In the genomic region with DNA sequence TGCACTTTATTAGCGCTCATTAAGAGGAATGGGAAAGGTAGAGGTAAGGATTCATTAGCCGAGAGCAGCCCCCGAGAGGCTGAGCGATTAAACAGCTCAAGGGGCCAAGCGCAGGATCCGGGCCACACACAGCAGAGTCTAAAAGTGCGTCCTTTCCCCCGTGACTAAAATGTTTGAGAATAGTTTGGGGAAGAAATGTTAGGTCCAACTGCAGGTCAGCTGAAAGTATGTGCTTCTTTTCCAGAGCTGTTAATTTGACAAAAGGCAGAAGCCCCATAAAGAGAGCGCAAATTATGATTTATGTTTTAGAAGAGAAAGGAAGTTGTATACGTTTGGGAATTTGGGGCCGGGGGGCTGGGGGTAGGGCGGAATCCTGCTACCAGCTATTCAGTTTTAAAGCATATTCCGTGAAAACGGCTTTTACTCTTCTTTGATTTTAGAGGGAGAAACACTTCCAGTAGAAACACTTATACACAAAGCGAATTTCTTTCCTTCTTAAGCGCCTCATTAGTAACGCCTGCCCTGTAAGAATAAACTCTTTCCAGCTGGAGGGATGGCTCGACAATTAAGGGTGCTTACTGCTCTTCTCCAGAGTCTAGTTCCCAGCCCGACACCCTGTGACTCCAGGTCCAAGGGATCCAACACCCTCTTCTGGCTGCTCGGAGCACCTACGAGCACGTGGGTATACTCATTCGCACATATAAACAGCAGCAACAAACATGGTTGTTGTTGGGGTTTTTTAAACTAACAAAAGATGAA, we compare ENCODE assay signal across 11 mouse cellular contexts.
DNase-seq lines count a peak whose midpoint lies in the region; ATAC-seq lines count a peak whose summit lies in the region.
"Had no signal": no experiment of that assay in that cellular context is flagged by ENCODE, and none has a peak within 500 bp of the region (broad histone marks: within the 10 kb centered on the region; RNA-seq: fewer than 3 reads in every experiment).

No protein-coding gene starts in this region.

- peak overlapping the region; percentile 2; the same call in 1 of the 2 replicates for H3K27ac ChIP-seq in kidney, embryonic 14.5 days (ENCODE audit: low read depth, low read length)
- no peak overlapping the region for H3K27ac ChIP-seq in neural tube, embryonic 15.5 days (replicated peaks)
- peak overlapping the region; percentile 53; the same call in 1 of the 2 replicates for H3K27ac ChIP-seq in limb, embryonic 12.5 days
- H3K27ac ChIP-seq in liver, embryonic 11.5 days (ENCODE audit: low read depth, low read length) = no peak overlapping the region

- H3K27me3 ChIP-seq in kidney, embryonic 14.5 days (ENCODE audit: control insufficient read depth, insufficient read depth, low read length) = no peaks in the 10 kb centered on the region; the same call in 1 of the 2 replicates
- H3K27me3 ChIP-seq in neural tube, embryonic 15.5 days (replicated peaks) = no peaks in the 10 kb centered on the region
- H3K27me3 ChIP-seq in limb, embryonic 12.5 days = no peaks in the 10 kb centered on the region
- H3K27me3 ChIP-seq in liver, embryonic 11.5 days (replicated peaks; ENCODE audit: control insufficient read depth, insufficient read depth, low read length) = no peaks in the 10 kb centered on the region

- no peak; the same call in 1 of the 2 replicates for ATAC-seq in kidney, embryonic 14.5 days (ENCODE audit: low FRiP score, low TSS enrichment)
- ATAC-seq in neural tube, embryonic 15.5 days (ENCODE audit: low FRiP score) = no peak
- ATAC-seq in limb, embryonic 12.5 days (ENCODE audit: insufficient number of reproducible peaks, insufficient read depth, low FRiP score, low TSS enrichment, low read depth) = peak; percentile 76
- no peak for ATAC-seq in liver, embryonic 11.5 days (replicated peaks; ENCODE audit: low FRiP score)
- ATAC-seq: CD4-positive, CD25-positive, alpha-beta regulatory T cell, adult 4 months had no signal

- H3K36me3 ChIP-seq in kidney, embryonic 14.5 days (ENCODE audit: control insufficient read depth, insufficient read depth, low read length) = no peaks in the 10 kb centered on the region
- no peaks in the 10 kb centered on the region for H3K36me3 ChIP-seq in neural tube, embryonic 15.5 days
- no peaks in the 10 kb centered on the region for H3K36me3 ChIP-seq in limb, embryonic 12.5 days
- no peaks in the 10 kb centered on the region for H3K36me3 ChIP-seq in liver, embryonic 11.5 days (ENCODE audit: control insufficient read depth, insufficient read depth, low read length)

- peaks cover 6% of the 10 kb centered on the region; the same call in 1 of the 2 replicates for H3K4me1 ChIP-seq in kidney, embryonic 14.5 days (ENCODE audit: control insufficient read depth, insufficient read depth, low read length)
- no peaks in the 10 kb centered on the region for H3K4me1 ChIP-seq in neural tube, embryonic 15.5 days
- peaks cover 14% of the 10 kb centered on the region for H3K4me1 ChIP-seq in limb, embryonic 12.5 days (replicated peaks)
- H3K4me1 ChIP-seq in liver, embryonic 11.5 days (replicated peaks; ENCODE audit: control insufficient read depth, insufficient read depth, low read length) = no peaks in the 10 kb centered on the region

- H3K9ac ChIP-seq in kidney, embryonic 14.5 days (ENCODE audit: low read depth, low read length) = no peak overlapping the region
- H3K9ac ChIP-seq in neural tube, embryonic 15.5 days (replicated peaks) = no peak overlapping the region
- H3K9ac ChIP-seq in limb, embryonic 12.5 days (replicated peaks) = no peak overlapping the region
- H3K9ac ChIP-seq in liver, embryonic 11.5 days (ENCODE audit: low read depth, low read length) = no peak overlapping the region

- H3K4me3 ChIP-seq in kidney, embryonic 14.5 days (ENCODE audit: low read length) = no peak overlapping the region
- H3K4me3 ChIP-seq in neural tube, embryonic 15.5 days (replicated peaks) = no peak overlapping the region
- peak overlapping the region; percentile 21 for H3K4me3 ChIP-seq in limb, embryonic 12.5 days (replicated peaks)
- no peak overlapping the region for H3K4me3 ChIP-seq in liver, embryonic 11.5 days (ENCODE audit: low read depth, low read length)

- H3K9me3 ChIP-seq in kidney, embryonic 14.5 days (ENCODE audit: control insufficient read depth, low read length) = no peaks in the 10 kb centered on the region
- no peaks in the 10 kb centered on the region for H3K9me3 ChIP-seq in neural tube, embryonic 15.5 days (replicated peaks)
- H3K9me3 ChIP-seq in limb, embryonic 12.5 days = no peaks in the 10 kb centered on the region
- no peaks in the 10 kb centered on the region for H3K9me3 ChIP-seq in liver, embryonic 11.5 days (ENCODE audit: control insufficient read depth, low read length)

- no peak for DNase-seq in kidney, adult 18-20 months
- DNase-seq in neural tube, embryonic 10.5 days (ENCODE audit: extremely low spot score, low spot score) = no peak
- DNase-seq in right cerebral cortex, postnatal 36 days (ENCODE audit: low spot score in 2 of 2) = no peak
- no peak for DNase-seq in liver, embryonic 11.5 days (ENCODE audit: low spot score)
- DNase-seq: cerebellum, adult 2 months; heart, postnatal 36 days; thymus, postnatal 4 days had no signal

- peak overlapping the region; percentile 30 for H3K4me2 ChIP-seq in kidney, embryonic 14.5 days (replicated peaks; ENCODE audit: low read depth, low read length)
- 0 out of 2 replicates have a peak overlapping the region, but pooled peaks have one; percentile 6 for H3K4me2 ChIP-seq in neural tube, embryonic 15.5 days
- peak overlapping the region; percentile 55 for H3K4me2 ChIP-seq in limb, embryonic 12.5 days
- no peak overlapping the region for H3K4me2 ChIP-seq in liver, embryonic 11.5 days

- WGBS in kidney, embryonic 14.5 days = 61% methylated on average over 23 of the region's 23 CpGs
- 62% methylated on average over 23 of the region's 23 CpGs for WGBS in neural tube, embryonic 15.5 days
- 32% methylated on average over 23 of the region's 23 CpGs for WGBS in limb, embryonic 12.5 days
- WGBS in liver, embryonic 11.5 days = 71% methylated on average over 23 of the region's 23 CpGs

Comparison
In these comparisons a context has a peak if more than half of its experiments do, and no peak if none do; other contexts are left out.
1. H3K27ac ChIP-seq: peak in kidney, embryonic 14.5 days (single experiment) and limb, embryonic 12.5 days (single experiment); none in neural tube, embryonic 15.5 days (single experiment) and liver, embryonic 11.5 days (single experiment).